Mouse (Mus musculus): ENCODE measurements around the gene Gm3594. TPM values are rescaled to one million over a fixed set of nuclear protein-coding genes. Genes with fewer than 3 reads are reported as not detected.

Gene Gm3594
- not detected for polyA plus RNA-seq (2017; shearing (Covaris generic))

DNA sequence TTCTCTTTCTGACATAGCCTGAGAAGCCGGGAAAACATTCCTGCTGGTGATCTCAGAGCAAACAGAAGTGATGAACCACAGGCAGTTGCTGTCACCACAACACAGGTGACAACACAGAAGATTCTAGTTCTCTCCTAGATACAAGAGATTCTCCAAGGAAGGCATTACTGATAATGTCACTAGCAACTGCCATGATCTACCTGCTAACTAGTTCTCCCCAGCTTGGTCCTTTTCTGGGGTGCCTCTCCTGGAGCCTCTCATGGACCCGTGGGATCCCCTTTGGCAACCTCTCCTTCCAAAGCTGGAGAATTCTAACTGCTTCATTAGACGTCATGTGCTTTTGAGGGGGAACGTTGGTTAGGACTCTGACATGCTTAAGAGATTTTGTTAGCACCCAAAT lies at the start of gene Gm3594:
Gene Gm3594, minus strand, starts transcription at position 101 of the 400 bp plus-strand sequence.

GRCm38 (mm10) chr14:6412382-6412781 lies 32.0 kb downstream of the Gm3594 start, which contains the start of gene Gm3591:
Gene Gm3591, minus strand, starts transcription at chr14:6412482.

GRCm38 (mm10) chr14:6390219-6390618 lies 54.2 kb downstream of the Gm3594 start, which contains the start of gene Gm16440:
Gene Gm16440, minus strand, starts transcription at chr14:6390319.

Other genes with a start within 250 kb of the Gm3594 start
- gene Gm21560, start 225.3 kb downstream of the Gm3594 start, polyA plus RNA-seq (2017; shearing (Covaris generic)): not detected
- 3.0 TPM for gene Gm3411, start 157.4 kb downstream of the Gm3594 start, polyA plus RNA-seq (2017; shearing (Covaris generic))
- not detected for gene Gm21103, start 139.8 kb downstream of the Gm3594 start, polyA plus RNA-seq (2017; shearing (Covaris generic))
- not detected for gene Gm3618, start 100.9 kb downstream of the Gm3594 start, polyA plus RNA-seq (2017; shearing (Covaris generic))
- gene Gm16440, start 54.3 kb downstream of the Gm3594 start, polyA plus RNA-seq (2017; shearing (Covaris generic)): not detected
- gene Gm3591, start 32.1 kb downstream of the Gm3594 start, polyA plus RNA-seq (2017; shearing (Covaris generic)): 1.1 TPM
- gene Gm8356, start 92.7 kb upstream of the Gm3594 start, polyA plus RNA-seq (2017; shearing (Covaris generic)): not detected
- gene Gm3629, start 146.0 kb upstream of the Gm3594 start, polyA plus RNA-seq (2017; shearing (Covaris generic)): not detected
- not detected for gene Gm3460, start 177.8 kb upstream of the Gm3594 start, polyA plus RNA-seq (2017; shearing (Covaris generic))
- not detected for gene Gm10251, start 239.6 kb upstream of the Gm3594 start, polyA plus RNA-seq (2017; shearing (Covaris generic))

Data from activated CD4-positive, CD25-positive, alpha-beta regulatory T cell, adult 9 weeks (primary cell).